Mouse (Mus musculus): ENCODE measurements around the gene Wdr82. TPM values are rescaled to one million over a fixed set of nuclear protein-coding genes. Genes with fewer than 3 reads are reported as not detected.
"Not testable (repeated sequence)": the region's sequence is repeated elsewhere in the genome, so short reads cannot be mapped to it uniquely, and the experiment has no call there.

The Wdr82 gene
- polyA plus RNA-seq, 1 experiment from 2014 or later, result 21.9 TPM

DNA sequence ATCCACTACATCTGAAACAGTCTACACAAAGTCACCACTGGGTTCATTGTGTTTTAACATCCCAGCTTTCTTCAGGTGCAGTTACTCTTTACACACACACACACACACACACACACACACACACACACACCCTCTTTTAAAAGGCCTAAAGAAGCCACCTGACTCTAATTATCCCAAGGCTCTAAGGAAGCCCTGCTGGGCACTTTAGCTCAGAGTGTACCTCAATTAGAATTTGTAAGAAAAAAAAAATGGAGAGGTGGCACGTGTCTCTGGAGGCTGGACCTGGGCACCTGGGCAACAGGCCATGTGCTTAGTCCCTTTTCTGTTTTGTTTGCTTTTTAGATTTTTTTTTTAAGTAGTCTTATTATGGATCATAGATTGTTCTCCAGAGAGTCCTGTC, 3.0 kb upstream of the Wdr82 start:
- WGBS, result 50% methylated on average over 1 of the region's 1 CpGs
- Histone ChIP-seq H3K4me2 (no peak overlapping the region), H3K27me3 (no peaks in the 10 kb centered on the region), H3K4me1 (peaks cover 10% of the 10 kb centered on the region), H3K4me3 (replicated peaks) (no peak overlapping the region), H3K27ac (no peak overlapping the region), H3K9ac (no peak overlapping the region), H3K36me3 (no peaks in the 10 kb centered on the region), H3K9me3 (replicated peaks) (no peaks in the 10 kb centered on the region)
- no peak for ATAC-seq (replicated peaks; ENCODE audit: low FRiP score)

DNA sequence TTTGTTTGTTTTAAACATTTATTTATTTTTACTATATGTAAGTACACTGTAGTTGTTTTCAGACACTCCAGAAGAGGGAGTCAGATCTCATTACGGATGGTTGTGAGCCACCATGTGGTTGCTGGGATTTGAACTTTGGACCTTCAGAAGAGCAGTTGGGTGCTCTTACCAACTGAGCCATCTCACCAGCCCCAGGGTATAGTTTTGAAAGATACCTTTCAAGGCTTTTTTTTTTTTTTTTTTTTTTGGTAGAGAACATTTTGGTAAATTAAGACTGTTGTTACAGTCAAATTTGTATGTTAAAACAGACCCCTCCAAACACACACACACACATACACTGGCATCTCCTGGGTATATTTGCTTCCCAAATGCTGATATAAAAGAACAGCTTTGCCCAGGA, 1.7 kb upstream of the Wdr82 start:
- not testable (repeated sequence) for H3K9me3 ChIP-seq (replicated peaks); H3K4me3 ChIP-seq (replicated peaks); H3K9ac ChIP-seq; ATAC-seq (replicated peaks; ENCODE audit: low FRiP score); H3K4me2 ChIP-seq; H3K36me3 ChIP-seq; H3K27ac ChIP-seq; H3K27me3 ChIP-seq
- H3K4me1 ChIP-seq, result peaks cover 23% of the 10 kb centered on the region
- WGBS, result 69% methylated on average over 1 of the region's 1 CpGs

DNA sequence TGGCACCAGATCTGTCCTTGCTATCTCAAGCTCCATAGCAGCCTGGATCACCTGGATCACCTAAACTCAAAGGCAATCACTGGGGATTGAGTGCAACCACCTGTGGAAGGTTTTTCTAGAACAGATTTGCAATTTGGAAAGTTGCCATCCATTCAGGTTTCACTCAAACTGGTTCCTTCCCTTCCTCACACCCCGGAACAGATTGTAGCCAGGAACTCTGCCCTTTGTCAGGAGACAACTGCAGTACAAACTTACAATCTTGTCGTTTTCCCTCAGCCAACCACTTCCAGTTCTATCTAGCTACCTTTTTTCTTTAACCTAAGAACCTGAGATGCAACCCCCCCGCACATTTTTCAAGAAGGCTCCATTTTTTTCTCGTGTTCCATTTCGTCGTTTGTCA, 811 bp upstream of the Wdr82 start:
- Histone ChIP-seq H3K27ac (peak overlapping the region; percentile 98), H3K4me3 (replicated peaks) (peak overlapping the region; percentile 93)

DNA sequence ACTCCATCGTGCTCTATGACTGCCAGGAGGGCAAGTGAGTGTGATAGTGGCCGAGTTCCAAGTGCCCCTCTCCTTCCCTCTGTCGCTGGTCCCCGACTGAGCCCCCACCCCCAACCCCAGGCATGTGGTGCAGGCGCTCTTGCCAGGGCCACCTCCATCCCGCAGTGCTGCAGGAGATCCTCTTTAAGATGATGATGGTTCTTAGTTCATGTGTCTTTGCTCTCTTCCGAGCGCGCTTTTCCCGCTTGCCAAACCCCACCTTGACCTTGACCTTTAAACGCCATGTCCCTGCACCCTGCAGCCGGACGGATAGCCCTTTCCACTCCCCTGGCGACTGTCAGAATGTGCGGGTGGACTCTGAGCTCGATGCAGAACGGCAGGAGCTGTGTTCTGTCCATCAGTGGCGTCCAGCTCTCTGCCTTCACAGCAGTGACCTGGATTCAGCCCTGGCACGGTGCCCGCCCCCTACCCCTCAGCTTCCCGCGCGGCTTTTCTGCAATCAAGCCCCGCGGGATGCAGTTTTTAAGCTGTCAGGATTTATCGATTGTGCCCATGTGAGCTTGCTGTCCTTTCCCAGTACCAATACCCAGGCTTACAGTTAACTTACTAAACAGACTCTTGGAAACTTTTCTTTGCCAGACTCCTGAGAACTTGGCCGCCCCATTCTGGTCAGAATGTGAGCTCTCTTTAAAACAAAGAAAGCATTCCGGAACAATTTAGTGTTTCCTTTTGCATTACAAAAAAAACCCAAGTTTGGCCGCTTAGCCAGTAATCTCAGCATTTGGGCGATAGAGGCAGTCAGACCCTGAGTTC, 824 bp downstream of the Wdr82 start:
- peak overlapping the region; percentile 95 for H3K9ac ChIP-seq
- no peaks in the 10 kb centered on the region for H3K9me3 ChIP-seq (replicated peaks)
- peak overlapping the region; percentile 84 for H3K4me2 ChIP-seq
- WGBS, result under 1% methylated on average over 30 of the region's 30 CpGs
- peak overlapping the region; percentile 93 for H3K4me3 ChIP-seq (replicated peaks)
- peaks cover 45% of the 10 kb centered on the region for H3K4me1 ChIP-seq
- H3K36me3 ChIP-seq, result peaks cover 6% of the 10 kb centered on the region
- H3K27ac ChIP-seq, result peak overlapping the region; percentile 98
- H3K27me3 ChIP-seq, result no peaks in the 10 kb centered on the region
- peak; percentile 66 for ATAC-seq (replicated peaks; ENCODE audit: low FRiP score)

More for the DNA sequence above, 811 bp upstream of the Wdr82 start:
- Histone ChIP-seq H3K4me1 (peaks cover 30% of the 10 kb centered on the region), H3K4me2 (peak overlapping the region; percentile 84), H3K36me3 (no peaks in the 10 kb centered on the region), H3K9me3 (replicated peaks) (no peaks in the 10 kb centered on the region), H3K27me3 (no peaks in the 10 kb centered on the region), H3K9ac (peak overlapping the region; percentile 95; the same call in 1 of the 2 replicates)
- WGBS, result 26% methylated on average over 6 of the region's 6 CpGs
- ATAC-seq (replicated peaks; ENCODE audit: low FRiP score), result no peak

DNA sequence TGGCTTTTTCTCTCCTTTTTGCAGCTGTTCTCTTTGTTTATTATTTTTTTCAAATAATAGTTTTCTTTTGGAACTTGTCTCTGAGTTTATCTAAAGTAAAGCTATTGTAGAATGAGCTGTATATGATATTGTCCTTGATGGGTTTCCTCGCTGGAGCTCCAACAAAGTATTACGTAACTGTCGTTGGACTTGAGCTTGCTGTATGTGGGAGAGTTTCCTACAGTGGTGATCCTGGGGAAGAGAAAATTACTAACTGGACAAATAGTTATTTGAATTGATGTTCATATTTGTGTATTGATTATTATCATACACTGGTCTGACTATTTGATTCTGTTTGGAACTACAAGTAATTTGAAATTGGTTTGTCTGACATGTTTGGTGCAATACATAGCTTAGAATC, 1.8 kb downstream of the Wdr82 start:
- peaks cover 45% of the 10 kb centered on the region for H3K4me1 ChIP-seq
- H3K9ac ChIP-seq, result peak overlapping the region; percentile 95
- no peak for ATAC-seq (replicated peaks; ENCODE audit: low FRiP score)
- H3K36me3 ChIP-seq, result peaks cover 16% of the 10 kb centered on the region
- 3% methylated on average over 3 of the region's 3 CpGs for WGBS
- H3K27ac ChIP-seq, result no peak overlapping the region
- peak overlapping the region; percentile 84 for H3K4me2 ChIP-seq
- H3K4me3 ChIP-seq (replicated peaks), result peak overlapping the region; percentile 93
- H3K9me3 ChIP-seq (replicated peaks), result no peaks in the 10 kb centered on the region
- H3K27me3 ChIP-seq, result no peaks in the 10 kb centered on the region

DNA sequence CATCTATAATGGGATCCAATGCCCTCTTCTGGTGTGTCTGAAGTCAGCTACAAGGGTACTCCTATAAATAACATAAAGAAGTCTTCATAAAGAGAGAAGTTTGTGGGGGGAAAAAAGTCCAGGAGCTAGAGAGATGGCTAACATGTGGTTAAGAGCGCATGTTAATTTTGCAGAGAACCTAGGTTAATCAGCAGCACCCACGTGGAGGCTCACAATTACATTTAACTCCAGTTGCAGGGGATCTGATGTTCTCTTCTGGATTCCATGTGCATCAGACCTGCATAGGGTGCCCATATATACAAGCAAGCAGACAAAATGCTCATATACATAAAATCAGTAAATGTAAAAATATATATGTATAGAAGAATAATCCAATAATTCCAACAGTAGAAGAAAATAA, 2.6 kb downstream of the Wdr82 start:
- Histone ChIP-seq H3K4me2 (peak overlapping the region; percentile 84), H3K4me1 (peaks cover 45% of the 10 kb centered on the region), H3K27me3 (no peaks in the 10 kb centered on the region), H3K36me3 (peaks cover 24% of the 10 kb centered on the region), H3K4me3 (replicated peaks) (peak overlapping the region; percentile 93), H3K27ac (no peak overlapping the region), H3K9ac (0 out of 2 replicates have a peak overlapping the region, but pooled peaks have one; percentile 10), H3K9me3 (replicated peaks) (no peaks in the 10 kb centered on the region)
- 53% methylated on average over 2 of the region's 2 CpGs for WGBS
- no peak for ATAC-seq (replicated peaks; ENCODE audit: low FRiP score)

DNA sequence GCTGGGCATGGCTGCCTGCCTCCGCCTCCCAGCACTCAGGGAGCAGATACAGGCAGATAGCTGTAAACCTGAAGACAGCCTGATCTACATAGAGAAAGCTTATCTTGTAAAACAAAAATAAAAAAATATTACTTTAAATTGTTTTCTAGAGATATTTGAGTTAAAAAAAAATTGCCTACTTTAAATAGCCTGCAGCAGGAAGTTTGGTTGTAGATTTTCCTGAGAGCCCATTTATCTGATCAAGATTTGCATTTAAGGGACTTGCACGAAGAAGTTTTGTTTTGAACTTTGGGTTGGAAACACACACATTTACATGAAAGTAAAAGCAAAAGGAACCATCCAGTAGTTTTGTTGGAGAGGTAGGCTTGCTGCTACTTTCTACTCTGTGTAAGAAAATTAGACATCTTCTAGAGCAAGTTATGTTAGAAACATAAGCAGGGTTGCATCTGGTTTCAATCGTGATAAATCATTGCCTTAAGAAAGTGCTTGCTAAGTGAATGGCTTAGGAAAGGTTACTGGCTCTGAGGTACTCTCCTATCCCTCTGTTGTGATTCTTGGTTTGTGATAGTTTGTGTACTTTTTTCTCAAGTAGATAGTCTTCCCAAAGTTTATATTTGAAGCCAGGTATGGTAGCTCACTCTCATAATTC, 4.9 kb downstream of the Wdr82 start:
- H3K9ac ChIP-seq, result no peak overlapping the region
- peaks cover 35% of the 10 kb centered on the region for H3K4me1 ChIP-seq
- no peaks in the 10 kb centered on the region for H3K27me3 ChIP-seq
- H3K4me2 ChIP-seq, result no peak overlapping the region
- WGBS, result 54% methylated on average over 3 of the region's 3 CpGs
- no peak overlapping the region for H3K27ac ChIP-seq
- no peak for ATAC-seq (replicated peaks; ENCODE audit: low FRiP score)
- peaks cover 47% of the 10 kb centered on the region for H3K36me3 ChIP-seq
- no peaks in the 10 kb centered on the region for H3K9me3 ChIP-seq (replicated peaks)
- no peak overlapping the region for H3K4me3 ChIP-seq (replicated peaks)

DNA sequence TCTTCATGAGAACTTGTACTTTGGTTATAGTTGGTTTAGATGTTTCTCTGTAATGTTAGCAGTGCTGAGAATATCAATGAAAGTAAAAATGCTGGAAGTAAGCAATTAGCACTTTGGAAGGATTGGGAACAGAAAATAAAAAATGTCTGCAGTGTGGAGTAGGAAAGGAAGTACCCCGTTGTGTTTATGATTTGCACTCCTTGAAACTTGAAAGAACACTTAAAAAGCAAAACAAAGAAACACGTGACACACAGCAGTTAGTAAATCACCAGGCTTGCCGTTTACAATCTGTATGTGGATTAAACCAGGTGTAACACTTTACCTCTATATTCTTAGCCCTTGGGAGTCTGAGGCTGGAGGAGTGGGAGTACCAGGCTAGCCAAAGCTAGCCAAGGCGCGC, 6.0 kb downstream of the Wdr82 start:
- no peak overlapping the region for H3K27ac ChIP-seq
- H3K9ac ChIP-seq, result no peak overlapping the region
- no peak for ATAC-seq (replicated peaks; ENCODE audit: low FRiP score)
- WGBS, result 58% methylated on average over 5 of the region's 5 CpGs
- no peak overlapping the region for H3K4me2 ChIP-seq
- H3K9me3 ChIP-seq (replicated peaks), result no peaks in the 10 kb centered on the region
- H3K4me1 ChIP-seq, result peaks cover 35% of the 10 kb centered on the region
- no peaks in the 10 kb centered on the region for H3K27me3 ChIP-seq
- no peak overlapping the region for H3K4me3 ChIP-seq (replicated peaks)
- peaks cover 58% of the 10 kb centered on the region for H3K36me3 ChIP-seq

DNA sequence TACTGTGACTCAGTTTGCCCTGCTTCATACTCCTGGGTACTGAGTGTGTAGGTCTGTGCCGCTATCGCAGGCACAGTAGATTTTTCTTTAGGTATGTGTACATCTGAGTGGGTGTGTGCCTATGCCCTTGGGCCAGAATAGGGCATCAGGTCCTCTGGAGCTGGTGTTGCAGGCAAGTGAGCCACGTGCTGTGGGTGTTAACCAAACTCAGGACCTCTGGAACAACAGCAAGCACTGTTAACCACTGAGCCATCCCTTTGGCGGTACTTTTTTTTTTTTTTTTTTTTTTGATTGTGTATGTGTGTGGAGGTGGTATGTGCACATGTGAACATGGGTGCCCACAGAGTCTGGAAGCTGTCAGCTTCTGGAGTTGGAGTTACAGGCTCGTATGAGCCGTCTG, 7.1 kb downstream of the Wdr82 start:
- Histone ChIP-seq H3K36me3 (peaks cover 68% of the 10 kb centered on the region), H3K9me3 (replicated peaks) (no peaks in the 10 kb centered on the region), H3K4me1 (peaks cover 34% of the 10 kb centered on the region), H3K4me2 (no peak overlapping the region), H3K9ac (no peak overlapping the region), H3K27ac (no peak overlapping the region), H3K4me3 (replicated peaks) (no peak overlapping the region), H3K27me3 (no peaks in the 10 kb centered on the region)
- ATAC-seq (replicated peaks; ENCODE audit: low FRiP score), result no peak
- WGBS, result 87% methylated on average over 6 of the region's 6 CpGs

DNA sequence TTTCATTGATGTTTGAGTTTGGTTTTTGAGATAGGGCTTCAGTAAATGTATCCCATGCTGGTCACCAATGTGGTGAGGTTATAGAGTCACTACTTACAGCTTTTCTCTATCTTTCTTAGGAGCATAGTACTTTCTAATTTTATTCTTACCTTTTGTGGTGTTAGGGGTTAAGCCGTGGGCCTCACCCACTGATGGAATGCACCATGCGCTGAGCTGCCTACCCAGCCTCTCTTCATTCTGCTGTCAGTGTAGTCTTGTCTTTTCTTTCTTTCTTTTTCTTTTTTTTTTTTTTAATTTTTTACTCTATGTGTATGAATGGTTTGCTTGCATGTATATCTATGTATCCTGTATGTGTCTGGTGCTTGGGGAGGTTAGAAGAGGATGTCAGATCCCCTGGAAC, 8.7 kb downstream of the Wdr82 start:
- Histone ChIP-seq H3K4me3 (replicated peaks) (no peak overlapping the region), H3K27ac (no peak overlapping the region), H3K4me1 (peaks cover 19% of the 10 kb centered on the region), H3K36me3 (peaks cover 85% of the 10 kb centered on the region), H3K9ac (no peak overlapping the region), H3K4me2 (no peak overlapping the region), H3K9me3 (replicated peaks) (no peaks in the 10 kb centered on the region), H3K27me3 (no peaks in the 10 kb centered on the region)
- no peak for ATAC-seq (replicated peaks; ENCODE audit: low FRiP score)
- WGBS, result 82% methylated on average over 2 of the region's 2 CpGs

DNA sequence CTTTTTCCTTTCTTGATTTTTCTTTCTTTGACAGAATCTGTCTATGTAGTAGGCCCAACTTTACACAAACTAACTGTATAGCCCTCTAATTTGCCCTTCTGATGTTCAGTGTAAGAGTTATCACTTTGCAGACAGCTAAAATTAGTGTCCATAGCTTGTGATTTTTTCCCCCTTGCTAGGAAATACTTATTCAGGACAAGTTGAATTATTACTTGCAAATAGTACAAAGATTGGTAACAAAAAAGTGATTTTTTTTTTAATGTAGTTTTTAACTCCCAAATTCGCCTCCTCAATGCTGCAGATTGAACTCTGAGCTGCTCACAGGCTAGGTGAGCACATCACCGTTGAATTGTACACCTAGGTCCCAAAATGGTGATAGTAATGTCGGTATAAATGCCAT, 9.2 kb downstream of the Wdr82 start:
- Histone ChIP-seq H3K4me2 (no peak overlapping the region), H3K4me3 (replicated peaks) (no peak overlapping the region), H3K9me3 (replicated peaks) (no peaks in the 10 kb centered on the region), H3K27me3 (no peaks in the 10 kb centered on the region), H3K4me1 (peaks cover 15% of the 10 kb centered on the region), H3K36me3 (peaks cover 90% of the 10 kb centered on the region), H3K9ac (no peak overlapping the region), H3K27ac (no peak overlapping the region)
- WGBS, result 94% methylated on average over 3 of the region's 3 CpGs
- no peak for ATAC-seq (replicated peaks; ENCODE audit: low FRiP score)

DNA sequence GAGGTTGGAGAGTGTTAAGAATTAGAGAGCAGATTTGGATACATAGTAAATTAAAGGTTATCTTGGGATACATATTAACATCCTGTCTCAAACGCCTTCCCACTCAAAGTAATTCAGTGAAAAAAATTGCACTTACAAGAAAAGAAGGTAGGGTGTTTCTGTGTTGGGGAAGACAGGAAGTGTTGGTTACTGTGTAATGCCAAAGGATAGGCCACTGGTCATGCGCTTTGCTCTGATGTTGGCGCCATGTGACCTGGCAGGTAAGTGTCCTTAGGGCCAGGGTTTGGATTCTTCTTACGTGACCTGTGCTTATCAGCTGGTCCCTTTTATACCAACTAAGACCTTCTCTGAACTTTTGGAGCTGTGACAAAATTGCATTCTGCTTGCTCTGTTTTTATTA, 11.4 kb downstream of the Wdr82 start:
- Histone ChIP-seq H3K9ac (no peak overlapping the region), H3K4me1 (no peaks in the 10 kb centered on the region), H3K27me3 (no peaks in the 10 kb centered on the region), H3K4me2 (no peak overlapping the region), H3K9me3 (replicated peaks) (no peaks in the 10 kb centered on the region), H3K27ac (no peak overlapping the region), H3K4me3 (replicated peaks) (no peak overlapping the region), H3K36me3 (peaks cover 100% of the 10 kb centered on the region)
- 90% methylated on average over 4 of the region's 4 CpGs for WGBS
- no peak for ATAC-seq (replicated peaks; ENCODE audit: low FRiP score)

All from kidney, embryonic 15.5 days (tissue).